Mouse (Mus musculus): ENCODE measurements around the gene Pdhb.
"Not testable (repeated sequence)": the region's sequence is repeated elsewhere in the genome, so short reads cannot be mapped to it uniquely, and the experiment has no call there.

Gene Pdhb

DNA sequence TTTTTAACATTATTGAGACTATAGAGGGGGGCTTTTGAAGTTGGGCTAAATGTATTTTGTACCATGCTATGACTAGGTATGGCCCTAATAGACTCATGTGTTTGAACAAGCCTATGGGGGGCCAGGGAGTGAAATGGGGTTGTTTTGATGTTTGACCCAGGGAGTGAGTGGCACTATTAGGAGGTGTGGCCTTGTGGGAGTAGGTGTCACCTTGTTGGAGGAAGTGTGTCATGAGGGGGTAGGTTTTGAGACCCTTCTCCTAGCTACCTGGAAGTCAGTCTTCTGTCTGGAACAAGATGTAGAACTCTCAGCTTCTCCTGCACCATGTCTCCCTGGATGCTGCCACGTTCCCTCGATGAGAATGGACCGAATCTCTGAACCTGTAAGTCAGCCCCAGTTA, 17.7 kb upstream of the Pdhb start:
- DNase-seq (ENCODE audit: low read depth): no peak

DNA sequence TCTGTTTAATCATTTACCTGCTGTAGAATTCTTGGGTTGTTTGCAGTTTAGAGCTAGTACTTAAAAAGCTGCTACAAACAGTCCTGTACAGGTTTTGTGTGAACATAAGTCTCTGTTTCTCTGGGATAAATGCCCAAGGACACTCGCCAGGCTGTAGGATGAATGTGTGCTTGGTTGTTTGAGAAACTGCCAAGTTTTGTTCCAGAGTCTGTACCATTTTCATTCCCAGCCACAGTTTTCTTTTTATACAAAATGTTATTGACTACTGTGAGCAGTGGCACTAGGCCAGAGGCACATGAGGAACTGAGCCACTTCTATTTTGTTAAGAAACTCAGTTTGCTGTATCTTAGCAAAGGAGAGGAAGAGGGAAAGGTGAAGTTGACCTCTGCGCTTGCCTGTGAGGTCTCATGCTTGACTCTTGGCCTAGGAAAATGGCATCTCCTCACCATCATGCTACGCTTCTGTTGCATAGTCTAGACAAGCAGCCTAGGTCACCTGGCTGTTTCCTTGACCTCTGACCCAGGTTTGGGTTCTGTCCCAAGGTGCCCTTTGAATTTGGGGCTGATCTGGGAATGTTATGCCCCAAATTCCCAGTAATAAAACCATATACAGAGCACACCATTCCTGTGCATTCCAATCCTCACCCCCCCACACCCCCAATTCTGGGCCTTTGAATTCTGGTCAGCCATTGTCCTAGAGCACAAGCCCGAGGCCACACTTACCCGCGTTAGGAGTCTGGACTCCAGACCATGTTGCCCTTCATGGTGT, 13.6 kb upstream of the Pdhb start:
- DNase-seq (ENCODE audit: low read depth): no peak

- no peak for DNase-seq (ENCODE audit: low read depth)
Measured at GRCm38 (mm10) chr14:8183330-8183729, 10.5 kb upstream of the Pdhb start.

DNA sequence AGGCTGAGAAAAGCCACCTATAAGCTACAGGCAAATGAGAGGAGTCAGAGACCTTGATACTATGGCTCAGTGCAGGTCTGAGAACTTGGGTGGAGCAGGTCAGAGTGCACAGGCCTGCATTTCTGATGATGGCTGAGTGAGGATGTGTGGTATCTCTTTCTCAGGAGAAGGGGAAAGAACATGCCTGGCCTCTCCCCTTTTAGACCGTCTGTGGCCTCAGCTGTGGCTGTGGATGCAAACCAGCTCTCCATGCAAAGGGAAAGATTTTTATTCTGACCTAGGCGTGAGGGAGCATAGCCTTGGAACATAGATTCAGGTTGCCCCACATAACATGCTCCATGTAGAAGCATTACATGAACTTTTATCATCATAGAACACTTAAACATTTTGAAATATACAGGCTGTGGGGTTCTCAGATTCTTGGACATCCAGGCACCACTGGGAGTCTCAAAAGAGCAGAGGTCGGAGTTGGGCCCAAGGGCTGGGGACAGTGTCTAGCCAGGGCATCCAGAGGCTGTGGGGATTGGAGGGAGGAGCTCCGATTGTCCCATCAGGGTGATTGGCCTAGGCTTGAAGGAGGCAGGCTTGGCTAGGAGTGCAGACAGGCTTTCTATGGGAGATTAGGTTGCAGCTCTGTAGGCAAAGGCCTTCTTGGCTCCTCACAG, 7.7 kb upstream of the Pdhb start:
- DNase-seq (ENCODE audit: low read depth): no peak

DNA sequence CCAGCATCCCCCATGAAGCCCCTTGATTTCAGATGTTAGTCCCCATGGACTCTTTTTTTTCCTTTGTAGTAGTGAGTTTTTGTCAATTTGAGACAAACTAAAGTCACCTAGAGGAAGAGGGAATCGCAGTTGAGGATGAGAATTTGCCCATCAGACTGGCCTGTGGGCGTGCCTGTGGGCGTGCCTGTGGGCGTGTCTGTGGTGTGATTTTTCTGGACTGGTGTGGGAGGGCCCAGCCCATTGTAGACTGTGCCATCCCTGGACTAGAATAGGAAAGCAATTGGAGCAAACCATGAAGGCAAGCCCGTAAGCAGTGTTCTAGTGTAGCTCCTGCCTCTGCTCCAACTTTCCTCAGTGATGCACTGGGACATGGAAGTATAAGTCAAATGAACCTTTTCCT, 3.4 kb upstream of the Pdhb start:
- DNase-seq (ENCODE audit: low read depth): no peak

- no peak for DNase-seq (ENCODE audit: low read depth)
Measured at GRCm38 (mm10) chr14:8174634-8175033, 1.8 kb upstream of the Pdhb start.

DNA sequence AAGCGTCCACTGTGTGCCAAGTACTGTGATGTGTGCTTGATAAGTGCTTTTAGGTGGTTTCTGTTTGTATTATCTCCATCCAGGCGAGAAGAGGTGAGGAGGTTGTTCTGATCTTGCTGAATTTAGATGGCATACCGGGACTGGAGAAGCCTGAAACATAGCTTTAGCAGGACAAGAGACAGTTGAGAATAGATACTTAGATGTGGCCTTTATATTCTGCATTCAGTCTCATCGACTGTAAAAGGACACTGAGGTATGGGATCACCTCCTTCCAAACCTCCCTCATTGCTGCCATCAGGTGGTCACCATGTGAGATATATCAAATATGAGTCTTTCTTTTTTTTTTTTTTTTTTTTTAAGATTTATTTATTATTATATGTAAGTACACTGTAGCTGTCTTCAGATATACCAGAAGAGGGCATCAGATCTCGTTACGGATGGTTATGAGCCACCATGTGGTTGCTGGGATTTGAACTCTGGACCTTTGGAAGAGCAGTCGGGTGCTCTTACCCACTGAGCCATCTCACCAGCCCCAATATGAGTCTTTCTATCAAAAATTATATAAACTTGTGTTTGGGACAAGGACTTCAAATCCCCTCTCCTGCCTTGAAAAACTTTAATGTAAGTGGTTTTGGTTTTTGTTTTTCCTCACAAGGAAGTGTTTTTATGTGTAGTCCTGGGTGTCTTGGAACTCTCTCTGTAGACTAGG, 871 bp upstream of the Pdhb start:
- DNase-seq (ENCODE audit: low read depth): not testable (repeated sequence)

DNA sequence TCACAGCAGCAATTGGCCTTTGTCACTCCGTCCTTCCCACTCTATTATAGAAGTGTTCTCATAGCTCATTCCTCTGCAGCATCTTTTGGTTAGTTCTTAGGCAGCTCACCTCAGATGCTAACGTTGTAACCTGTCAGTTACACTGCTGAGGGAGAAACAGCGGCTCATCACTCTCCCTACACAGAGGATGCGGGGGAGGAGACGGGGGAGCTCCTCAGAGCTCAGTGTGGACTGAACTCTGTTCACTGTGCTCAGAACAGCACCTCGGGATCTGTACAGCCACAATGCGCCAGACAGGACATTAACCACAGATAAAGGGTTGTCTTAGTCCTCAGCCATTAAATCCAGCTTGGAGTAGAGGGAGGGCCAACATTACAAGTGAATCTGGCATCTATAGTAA, 8.4 kb downstream of the Pdhb start:
- no peak for DNase-seq (ENCODE audit: low read depth)

DNA sequence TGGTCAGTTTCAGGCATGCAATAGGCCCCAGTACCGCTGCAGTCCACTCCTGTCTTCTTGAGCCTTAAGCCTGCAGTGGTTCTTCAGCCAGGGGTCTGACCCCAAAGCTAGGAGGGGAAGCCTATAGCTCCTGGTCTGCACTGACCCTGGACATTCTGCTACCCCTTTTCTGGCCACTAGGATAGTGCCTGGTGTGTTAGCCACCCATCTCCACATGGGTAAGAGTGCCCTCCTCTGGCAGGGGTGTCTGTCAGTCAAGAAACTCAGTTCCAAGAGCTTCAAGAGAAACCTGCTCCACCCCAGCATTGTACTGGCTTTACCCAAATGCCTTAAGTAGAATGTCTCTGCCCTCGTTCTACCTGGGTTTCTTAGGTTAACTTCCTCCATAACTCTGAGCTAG, 11.0 kb downstream of the Pdhb start:
- DNase-seq (ENCODE audit: low read depth): no peak

DNA sequence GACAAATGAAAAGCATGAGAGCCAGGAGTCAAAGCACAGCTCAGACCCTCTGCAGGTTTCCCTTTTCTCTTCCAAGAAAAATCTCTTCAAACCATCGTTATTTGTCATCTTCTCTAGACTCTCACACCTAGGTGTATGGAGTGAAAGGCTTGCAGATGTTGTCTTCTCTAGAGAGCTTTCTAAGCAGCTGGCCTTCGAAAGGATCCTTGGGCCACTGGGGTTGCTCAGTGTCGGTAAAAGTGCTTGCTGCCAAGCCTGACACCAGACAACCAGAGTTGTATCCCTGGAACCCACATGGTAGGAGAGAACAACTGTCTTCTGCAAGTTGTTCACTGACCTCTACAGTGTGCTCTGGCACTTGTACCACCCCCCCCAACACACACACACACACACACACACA, 13.7 kb downstream of the Pdhb start:
- DNase-seq (ENCODE audit: low read depth): no peak

DNA sequence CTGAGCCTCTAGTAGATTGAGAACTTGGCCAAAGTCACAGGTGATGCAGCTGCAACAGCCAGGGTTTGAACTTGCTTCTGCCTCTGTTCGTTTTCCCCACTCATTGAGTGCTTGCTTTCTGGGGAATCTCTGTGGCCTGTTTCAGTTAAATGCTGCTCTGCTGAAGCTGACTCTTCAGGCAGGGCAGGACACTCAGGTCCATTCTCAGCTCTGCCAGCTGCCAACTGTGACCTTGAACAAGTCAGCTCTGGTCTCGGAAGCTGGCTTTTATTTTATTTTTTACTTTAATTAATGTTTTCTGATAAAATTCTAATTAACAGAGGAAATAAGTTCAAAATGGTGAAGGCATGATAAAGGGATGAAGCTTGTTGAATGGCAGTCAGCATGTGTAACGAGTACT, 14.1 kb downstream of the Pdhb start:
- DNase-seq (ENCODE audit: low read depth): no peak

DNA sequence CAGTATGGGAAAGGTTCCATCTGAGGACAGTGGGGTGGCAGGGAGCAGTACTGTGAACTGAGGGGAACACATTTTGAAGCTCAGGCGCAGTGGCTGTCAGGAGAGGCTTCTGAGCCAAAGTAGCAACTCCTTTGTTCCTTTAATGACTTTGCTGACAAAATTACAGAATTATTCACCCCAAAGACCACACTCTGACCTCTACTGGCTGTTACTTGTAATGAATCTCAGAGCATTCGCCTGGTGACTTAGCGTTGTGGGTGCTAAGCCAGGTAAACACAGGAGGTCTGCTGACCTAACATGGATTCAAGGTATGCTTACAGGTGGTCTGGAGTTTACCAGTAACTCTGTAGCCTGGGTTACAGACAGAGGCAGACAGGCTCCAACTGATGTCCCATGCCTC, 15.9 kb downstream of the Pdhb start:
- no peak for DNase-seq (ENCODE audit: low read depth)

DNA sequence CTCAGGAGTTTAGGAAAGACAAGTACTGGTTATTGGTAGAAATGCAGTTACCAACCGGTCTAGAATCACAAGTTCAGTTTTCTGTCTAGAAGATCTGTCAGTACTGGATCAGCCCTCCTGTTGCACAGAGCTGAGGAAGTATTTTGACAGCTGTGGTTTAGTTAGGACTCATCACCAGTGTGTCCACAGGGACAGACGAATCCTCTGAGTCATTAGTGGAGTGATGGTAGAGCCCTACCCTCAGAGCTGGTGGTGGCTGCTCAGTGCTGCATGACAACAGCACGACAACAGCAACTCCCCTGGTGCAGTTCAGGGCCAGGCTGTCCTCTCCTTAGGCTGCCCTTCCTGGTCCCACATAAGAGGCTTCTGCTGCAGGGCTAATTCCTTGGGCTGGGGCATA, 18.8 kb downstream of the Pdhb start:
- DNase-seq (ENCODE audit: low read depth): no peak

- no peak for DNase-seq (ENCODE audit: low read depth)
Measured at GRCm38 (mm10) chr14:8151757-8152156, 21.1 kb downstream of the Pdhb start.

DNA sequence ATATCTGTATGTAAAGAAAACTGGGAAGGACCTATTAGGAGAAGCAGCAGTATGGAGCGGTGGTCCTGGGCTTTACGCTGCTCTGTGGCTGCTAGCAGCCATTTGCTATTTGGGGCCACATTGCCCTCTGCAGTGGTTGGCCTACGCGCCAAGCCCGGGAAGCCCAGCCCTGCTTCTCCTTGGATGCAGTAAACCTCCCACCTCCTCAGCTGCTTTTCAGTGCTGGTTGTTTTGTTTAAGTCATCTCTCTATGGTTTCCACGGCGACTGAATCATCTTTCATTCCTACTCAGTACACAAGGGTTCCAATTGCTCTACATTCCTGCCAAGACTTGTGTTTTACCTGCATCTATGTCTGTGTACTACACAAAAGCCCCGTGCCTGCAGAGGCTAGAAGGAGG, 24.0 kb downstream of the Pdhb start:
- DNase-seq (ENCODE audit: low read depth): no peak

GRCm38 (mm10) chr14:8146611-8147223, 26.1 kb downstream of the Pdhb start:
- DNase-seq (ENCODE audit: low read depth): no peak

- DNase-seq (ENCODE audit: low read depth): no peak
Measured at GRCm38 (mm10) chr14:8145594-8146558, 26.9 kb downstream of the Pdhb start.

DNA sequence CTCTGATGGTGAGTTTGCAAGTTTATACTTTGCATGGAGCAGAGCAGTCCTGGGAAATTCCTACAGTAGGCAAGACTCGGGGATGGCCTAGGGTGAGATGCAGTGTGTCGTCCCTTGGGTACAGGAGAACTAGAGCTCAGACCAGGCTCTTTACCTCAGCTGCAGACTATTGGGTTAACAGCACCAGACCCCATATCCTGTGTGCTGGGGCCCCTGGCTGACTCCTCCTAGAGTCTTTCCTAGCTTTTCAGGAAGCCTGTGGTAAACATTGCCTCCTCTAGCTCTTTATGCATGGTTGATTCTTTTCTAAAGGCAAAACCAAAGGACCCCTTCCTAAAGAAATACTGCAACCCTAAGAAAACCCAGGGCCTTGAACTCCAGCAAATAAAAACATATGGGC, 31.7 kb downstream of the Pdhb start:
- DNase-seq (ENCODE audit: low read depth): no peak

DNA sequence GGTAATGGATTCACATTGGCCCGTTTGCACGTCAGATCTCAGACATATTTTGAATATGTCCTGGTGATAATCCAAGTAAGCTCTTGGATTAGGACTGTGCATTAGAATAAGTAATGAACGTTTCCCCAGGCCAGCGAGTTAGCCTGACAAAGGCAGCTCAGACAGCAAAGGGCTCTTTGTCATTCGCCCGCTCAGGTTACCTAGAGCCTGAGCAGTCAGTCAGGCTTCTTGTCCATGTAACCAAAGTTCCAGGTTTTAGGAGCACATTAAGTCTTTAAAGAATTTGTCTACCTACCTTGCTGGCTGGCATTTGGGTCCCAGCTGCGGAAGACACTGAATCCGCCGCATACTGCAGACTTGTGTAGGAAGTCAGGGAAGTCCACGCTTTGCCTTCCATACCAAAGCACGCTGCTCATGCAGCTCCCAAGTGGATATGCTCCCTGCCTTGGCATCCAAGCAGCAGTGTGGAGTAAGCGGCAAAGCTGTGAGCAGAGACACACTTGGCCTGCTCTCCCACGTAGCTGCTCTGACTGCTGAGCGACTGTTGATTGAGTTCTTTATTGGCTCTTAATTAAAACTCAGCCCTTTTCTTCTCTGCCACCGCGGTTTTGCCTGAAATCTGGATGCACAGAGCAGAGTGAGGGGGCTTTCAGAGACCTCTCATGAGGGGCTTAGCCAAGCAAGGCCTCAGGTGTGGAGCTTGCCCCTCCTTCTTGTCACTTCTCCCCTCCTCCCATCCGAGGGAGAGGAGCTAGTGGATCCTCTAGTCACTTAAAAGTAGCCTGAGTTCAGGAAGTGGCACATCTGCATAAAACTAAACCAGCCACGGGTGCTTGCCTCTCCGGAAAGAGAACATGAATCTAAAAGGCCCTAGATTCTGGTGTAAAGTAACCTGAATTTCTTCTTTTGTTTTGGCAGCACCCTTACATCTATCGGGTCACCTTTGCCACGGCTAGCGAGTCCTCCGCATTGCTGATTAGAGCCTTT, 32.8 kb downstream of the Pdhb start:
- DNase-seq (ENCODE audit: low read depth): no peak

- no peak for DNase-seq (ENCODE audit: low read depth)
Measured at GRCm38 (mm10) chr14:8135130-8135529, 37.7 kb downstream of the Pdhb start.
